Mouse (Mus musculus) stomach, postnatal 0 days (tissue): Measurements from ENCODE around the gene Olfml2a.

Experiments
- CTCF ChIP-seq: IDR thresholded peaks from 2 replicates; pipeline ENCODE4 v1.5.1; 2016; ENCODE audit warnings: antibody characterized with exemption, low read depth, mild to moderate bottlenecking, moderate library complexity
- EP300 ChIP-seq: optimal IDR thresholded peaks from 2 replicates; pipeline ENCODE3; 2016; ENCODE audit warnings: antibody characterized with exemption

DNA sequence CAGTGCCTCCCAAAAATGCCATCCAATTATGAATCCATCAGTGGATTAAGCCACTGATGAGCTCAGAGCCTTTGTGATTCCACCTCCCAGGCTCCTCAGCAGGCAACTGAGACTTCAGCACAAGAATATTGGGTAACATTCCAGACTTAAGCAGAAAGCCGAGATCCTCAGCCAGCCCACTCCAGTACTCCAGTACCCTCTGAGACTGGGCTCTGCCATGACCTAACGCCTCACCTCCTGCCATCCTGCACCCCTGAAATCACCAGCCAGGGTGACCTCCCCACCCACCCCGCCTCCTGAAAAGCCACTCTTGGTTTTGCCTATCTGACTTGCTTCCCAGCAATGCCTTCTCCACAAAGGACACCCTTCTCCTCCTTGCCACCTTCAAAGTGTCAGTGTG, 5.6 kb downstream of the Olfml2a start:
- TF ChIP-seq CTCF (no peak), EP300 (no peak)
